Mouse (Mus musculus) left cerebral cortex, adult 2 months (tissue): ENCODE results near the gene Fgfr2. TPM values are rescaled to one million over a fixed set of nuclear protein-coding genes. Genes with fewer than 3 reads are reported as not detected.

Experiments
- DNase-seq, 2 experiments: peaks; one replicate each; pipeline ENCODE4 v3.0.0; 2021 to 2022; ENCODE audit warnings: low spot score in 2 of 2, mixed read lengths in 1 of 2; ENCODE audit errors: extremely low spot score in 1 of 2
- H3K27ac ChIP-seq: fragments of 200-600 bp; 2 replicates; pipeline ENCODE4 v1.8.1; 2022
- H3K4me3 ChIP-seq: fragments of 200-600 bp; 2 replicates; pipeline ENCODE4 v1.8.1; 2022
- CTCF ChIP-seq: fragments of 200-600 bp; IDR thresholded peaks from 2 replicates; pipeline ENCODE4 v1.8.1; 2022; ENCODE audit warnings: antibody characterized with exemption, mild to moderate bottlenecking, moderate library complexity
- intact Hi-C: fragments of 180-260 bp; cut with DNase I; formaldehyde crosslinking; loops from one replicate; pipeline ENCODE4 v1.15.1; 2025
- total RNA-seq, 2 experiments: library from RNA; stranded (reverse); gene quantifications; 2 replicates each; pipeline ENCODE4 v1.2.3; 2021

Gene Fgfr2
- total RNA-seq, 2 experiments from 2014 or later: 47.3 to 47.4 TPM

DNA sequence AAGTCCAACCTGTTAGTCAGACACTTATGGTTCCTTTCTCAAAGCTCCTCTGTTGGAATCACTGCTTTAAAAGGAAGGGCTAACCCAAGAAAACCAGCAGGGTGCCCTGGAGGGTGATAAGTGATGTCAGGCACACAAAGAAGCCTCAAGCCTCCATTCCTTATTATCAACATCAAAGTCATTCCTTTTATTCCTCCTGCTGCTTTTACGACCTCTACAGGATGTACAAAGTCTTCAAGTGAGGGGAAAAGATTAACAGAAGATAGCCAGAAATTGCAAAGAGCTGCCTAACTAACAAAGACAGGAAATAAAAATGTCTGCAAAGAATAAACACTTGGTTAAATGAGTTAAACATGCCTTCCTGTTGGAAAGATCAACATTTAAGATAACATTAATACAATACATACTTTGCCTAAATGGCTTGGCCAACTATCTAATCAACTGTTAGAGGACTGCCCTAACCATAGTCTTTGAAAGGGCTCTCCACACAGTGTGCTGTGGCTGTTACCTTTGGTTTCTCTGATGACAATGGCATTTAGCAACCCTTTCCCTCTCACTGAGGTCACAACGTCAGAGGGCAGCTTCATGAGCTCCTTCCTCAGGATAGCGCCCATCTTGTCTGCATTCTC, 563.9 kb downstream of the Fgfr2 start:
- no peak overlapping the region for H3K27ac ChIP-seq
- no peak for TF ChIP-seq CTCF
- intact Hi-C loops: no loop called here
- no peak overlapping the region for H3K4me3 ChIP-seq
- no peak for DNase-seq

DNA sequence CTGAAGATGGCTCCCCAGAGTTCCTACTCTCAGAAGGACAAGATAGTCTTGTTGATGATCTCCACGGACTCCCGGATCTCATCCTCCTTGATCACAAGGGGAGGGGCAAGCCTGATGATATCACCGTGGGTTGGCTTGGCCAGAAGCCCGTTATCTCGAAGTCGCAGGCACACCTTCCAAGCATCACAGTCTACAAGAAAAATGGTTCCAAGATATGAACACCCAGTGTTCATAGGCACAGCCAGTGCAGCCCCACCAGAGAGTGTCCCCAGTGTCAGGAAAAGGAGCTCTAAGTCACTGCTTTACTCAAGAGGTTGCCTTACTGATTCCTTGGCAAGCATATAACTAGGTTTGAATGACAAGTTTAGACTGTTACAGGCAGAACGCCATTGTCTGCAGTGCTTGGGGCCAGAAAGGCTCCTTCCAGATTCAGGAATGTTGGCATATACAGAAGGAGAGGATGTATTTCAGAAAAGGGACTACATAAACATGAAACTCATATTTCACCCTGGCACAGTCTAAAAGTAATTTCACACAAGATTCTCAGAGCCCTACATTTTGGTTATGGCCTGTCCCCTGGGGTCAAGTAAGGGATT, 564.9 kb downstream of the Fgfr2 start:
- no peak overlapping the region for H3K4me3 ChIP-seq
- TF ChIP-seq CTCF: no peak
- no peak for DNase-seq
- intact Hi-C loops: no loop called here
- no peak overlapping the region for H3K27ac ChIP-seq

DNA sequence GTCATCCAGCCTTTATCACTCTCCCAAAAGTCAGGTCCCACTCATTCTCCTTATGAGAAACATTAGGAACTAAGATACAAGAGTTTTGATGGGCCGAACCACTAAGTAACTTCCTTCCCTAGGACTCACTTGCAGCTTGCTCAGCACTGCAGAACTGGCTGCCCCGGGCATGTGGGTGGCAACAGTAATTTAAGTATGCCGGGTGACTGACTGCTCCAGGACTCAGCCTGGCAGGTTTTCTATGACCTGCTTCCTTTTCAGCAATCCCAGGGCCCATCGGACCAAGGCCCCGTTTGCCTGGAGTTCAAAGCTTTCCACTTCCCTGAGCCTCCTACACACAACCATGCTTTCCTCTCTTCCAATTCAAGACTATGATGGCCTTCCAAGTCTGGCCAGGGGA, 566.6 kb downstream of the Fgfr2 start:
- TF ChIP-seq CTCF: no peak
- intact Hi-C loops: no loop called here
- no peak for DNase-seq
- Histone ChIP-seq H3K27ac (no peak overlapping the region), H3K4me3 (no peak overlapping the region)

DNA sequence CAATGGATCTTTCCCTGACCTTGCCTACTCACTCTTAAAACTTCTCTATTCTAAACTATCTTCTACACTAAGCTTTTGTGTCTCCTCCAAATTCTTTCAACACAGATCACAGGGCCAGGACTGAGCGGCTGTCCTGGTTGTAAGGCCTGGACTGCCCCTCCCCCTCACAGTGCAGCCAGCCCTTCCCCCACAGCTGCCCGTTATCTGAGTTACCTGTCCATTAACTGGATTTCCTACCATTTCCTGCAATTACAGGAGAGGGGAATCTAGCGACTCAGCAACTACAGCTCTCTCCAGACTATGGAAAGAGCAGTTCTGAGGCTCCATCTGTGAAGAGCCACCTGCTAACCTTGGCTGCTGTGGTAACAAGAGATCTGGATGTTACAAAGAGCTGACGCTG, 567.2 kb downstream of the Fgfr2 start:
- TF ChIP-seq CTCF: no peak
- Histone ChIP-seq H3K4me3 (no peak overlapping the region), H3K27ac (no peak overlapping the region)
- intact Hi-C loops: no loop called here
- DNase-seq: no peak

DNA sequence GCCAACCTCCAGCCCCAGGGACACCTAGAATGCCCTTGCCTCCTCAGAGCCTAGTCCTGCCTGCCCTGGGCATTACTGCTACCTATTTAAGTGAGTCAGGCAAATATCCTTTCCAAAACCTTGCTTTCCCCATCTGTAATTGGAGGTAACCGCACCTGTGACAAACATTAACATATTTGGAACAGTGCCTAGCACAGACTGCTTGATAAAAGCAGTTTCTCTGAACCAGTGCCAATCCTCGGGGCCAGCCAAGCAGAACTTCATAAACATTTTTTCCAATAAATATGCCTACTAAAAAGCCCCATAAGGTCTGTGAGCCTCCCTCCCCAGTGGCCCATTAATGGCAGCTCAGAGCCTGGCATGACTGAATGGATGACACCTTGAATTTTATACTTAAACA, 569.1 kb downstream of the Fgfr2 start:
- TF ChIP-seq CTCF: no peak
- DNase-seq: no peak
- intact Hi-C loops: loop anchor here (5.0 kb wide), 1 partner anchor 237 kb away; the partner anchor contains the start of gene Chst15
- Histone ChIP-seq H3K4me3 (no peak overlapping the region), H3K27ac (no peak overlapping the region)

DNA sequence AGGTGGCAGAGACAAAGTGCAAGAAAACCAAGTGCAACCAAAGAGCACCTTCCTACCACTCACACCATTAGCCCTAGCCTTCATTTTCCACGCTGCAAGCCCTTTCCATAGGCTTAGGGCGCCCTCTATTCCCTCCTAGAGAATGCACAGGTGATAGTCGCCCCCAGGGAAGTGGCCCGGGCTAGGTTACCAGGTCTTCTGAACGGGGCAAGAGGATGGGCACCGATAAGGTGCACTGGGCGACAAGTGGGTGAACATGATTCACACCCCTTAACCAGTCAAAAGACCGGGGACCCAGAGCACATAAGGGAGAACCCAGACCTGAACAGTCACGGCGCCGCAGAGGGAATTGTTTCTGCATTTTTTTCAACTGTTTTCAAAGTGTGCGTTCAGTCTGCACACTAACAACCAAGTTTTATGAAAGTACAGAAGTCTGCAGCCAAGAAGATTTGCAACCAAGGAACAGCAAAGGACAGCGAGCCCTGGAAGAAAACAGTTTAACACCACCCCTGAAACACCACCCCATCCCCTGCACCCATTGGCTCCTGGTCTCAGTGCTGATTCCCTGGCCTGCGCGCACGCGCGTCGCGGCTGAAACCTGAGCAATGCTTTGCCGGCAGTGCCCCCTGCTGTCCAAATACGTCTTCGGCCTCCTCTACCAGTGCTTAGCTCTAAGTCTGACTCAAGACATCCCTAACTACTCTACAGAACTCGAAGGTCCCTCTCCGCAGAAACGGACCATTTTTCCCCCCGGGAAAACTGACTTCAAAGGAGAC, 571.6 kb downstream of the Fgfr2 start:
- peak overlapping the region; percentile 53 for H3K4me3 ChIP-seq
- peak; percentile 95 to 98 for DNase-seq
- TF ChIP-seq CTCF: peak; percentile 83
- intact Hi-C loops: loop anchor here (1.0 to 5.0 kb wide), 4 partner anchors 77 to 652 kb away; partner anchors contain the start of gene Chst15
- H3K27ac ChIP-seq: peak overlapping the region; percentile 84

DNA sequence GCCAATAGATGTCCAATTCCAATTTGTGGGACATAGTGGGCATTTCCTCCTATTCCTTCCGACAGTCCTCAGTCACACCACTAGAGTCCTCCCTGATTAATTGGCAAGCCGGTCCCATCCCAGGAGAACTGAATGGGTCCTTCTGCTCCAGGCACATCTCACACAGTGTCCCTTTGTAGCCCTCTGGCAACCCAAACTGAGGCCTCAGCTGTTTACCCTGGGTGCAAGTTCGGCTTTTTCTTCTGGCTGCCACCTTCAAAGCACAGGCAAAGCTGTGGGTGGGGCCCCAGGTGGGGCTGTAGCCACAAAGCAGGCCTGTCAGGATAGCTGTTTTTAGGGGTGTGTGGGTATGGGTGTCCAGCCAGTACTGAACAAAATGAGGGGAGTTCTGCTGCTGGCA, 576.0 kb downstream of the Fgfr2 start:
- H3K4me3 ChIP-seq: no peak overlapping the region
- intact Hi-C loops: no loop called here
- TF ChIP-seq CTCF: no peak
- DNase-seq: no peak
- no peak overlapping the region for H3K27ac ChIP-seq

DNA sequence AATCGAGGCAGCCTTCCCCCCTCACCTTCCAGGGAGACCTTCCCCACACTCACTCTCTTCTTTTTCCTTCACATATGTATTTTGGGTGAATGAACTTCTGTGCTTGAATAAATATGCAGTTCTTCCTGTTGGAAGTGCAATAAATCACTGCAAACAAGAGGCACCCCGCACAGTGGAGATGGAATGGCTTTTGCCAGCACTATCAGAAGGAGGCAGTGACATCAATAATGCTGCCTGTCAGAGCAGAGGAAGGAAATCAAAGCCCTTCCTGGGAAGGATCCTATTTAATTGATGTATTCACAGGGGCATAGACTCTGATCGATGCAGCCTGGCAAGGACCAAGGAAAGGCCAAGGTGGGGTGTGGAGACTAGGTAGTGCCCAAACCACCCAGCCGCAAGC, 580.7 kb downstream of the Fgfr2 start:
- no peak for TF ChIP-seq CTCF
- DNase-seq: no peak
- Histone ChIP-seq H3K4me3 (no peak overlapping the region), H3K27ac (no peak overlapping the region)
- intact Hi-C loops: no loop called here

DNA sequence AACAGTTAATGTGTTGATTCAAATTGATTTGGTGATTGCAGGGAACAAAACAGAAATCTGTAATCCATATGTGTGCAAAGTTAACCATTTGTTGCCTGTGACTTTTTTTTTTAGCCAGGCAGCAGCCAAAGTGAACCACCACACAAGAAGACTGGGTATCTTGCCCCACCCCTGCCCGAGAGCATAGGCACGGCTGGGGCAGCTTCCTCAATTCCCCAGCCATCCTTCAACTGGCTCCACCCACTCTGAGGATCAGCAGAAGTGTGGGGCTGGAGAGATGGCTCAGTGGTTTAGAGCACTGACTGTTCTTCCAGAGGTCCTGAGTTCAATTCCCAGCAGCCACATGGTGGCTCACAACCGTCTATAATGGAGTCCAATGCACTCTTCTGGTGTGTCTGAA, 581.6 kb downstream of the Fgfr2 start:
- no peak for DNase-seq
- intact Hi-C loops: no loop called here
- no peak overlapping the region for H3K27ac ChIP-seq
- no peak for TF ChIP-seq CTCF
- no peak overlapping the region for H3K4me3 ChIP-seq

DNA sequence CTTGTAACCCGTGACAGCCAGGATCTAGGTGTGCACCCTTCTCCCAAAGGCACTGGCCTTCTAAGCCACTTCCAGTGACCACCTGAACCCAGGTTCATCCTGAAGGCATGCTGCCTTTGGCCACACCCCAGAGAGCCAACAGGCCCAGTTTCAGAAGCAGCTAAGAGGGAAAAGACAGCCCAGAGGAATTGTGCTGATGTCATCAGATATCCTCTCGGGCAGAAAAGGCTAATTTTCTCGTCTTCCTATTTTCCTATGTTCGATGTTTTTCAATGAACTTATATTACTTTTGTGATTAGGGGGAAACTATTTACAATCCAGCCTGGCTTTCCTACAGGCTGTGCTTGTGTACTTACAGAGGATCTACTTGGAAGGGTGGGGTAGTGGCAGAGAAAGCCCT, 582.6 kb downstream of the Fgfr2 start:
- no peak for DNase-seq
- intact Hi-C loops: no loop called here
- Histone ChIP-seq H3K27ac (no peak overlapping the region), H3K4me3 (no peak overlapping the region)
- no peak for TF ChIP-seq CTCF

DNA sequence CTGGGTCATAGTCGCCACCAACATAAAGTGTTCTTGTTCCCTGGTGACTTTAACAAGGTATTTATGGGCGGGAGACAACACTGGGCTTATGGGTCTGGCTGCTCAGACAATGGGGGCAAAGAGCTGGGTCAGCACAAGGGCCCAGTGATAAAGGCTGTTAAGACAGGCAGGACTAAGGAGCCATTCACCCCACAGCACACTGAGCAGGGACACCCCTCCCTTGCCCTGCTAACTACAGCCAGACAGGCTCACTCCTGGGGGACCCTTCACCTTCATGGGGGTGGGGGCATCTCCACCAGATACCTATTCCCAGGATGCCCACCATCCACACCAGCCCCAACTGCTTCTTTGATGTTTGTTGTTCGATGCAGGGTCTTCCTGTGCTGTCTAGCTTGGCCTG, 593.9 kb downstream of the Fgfr2 start:
- DNase-seq: no peak

DNA sequence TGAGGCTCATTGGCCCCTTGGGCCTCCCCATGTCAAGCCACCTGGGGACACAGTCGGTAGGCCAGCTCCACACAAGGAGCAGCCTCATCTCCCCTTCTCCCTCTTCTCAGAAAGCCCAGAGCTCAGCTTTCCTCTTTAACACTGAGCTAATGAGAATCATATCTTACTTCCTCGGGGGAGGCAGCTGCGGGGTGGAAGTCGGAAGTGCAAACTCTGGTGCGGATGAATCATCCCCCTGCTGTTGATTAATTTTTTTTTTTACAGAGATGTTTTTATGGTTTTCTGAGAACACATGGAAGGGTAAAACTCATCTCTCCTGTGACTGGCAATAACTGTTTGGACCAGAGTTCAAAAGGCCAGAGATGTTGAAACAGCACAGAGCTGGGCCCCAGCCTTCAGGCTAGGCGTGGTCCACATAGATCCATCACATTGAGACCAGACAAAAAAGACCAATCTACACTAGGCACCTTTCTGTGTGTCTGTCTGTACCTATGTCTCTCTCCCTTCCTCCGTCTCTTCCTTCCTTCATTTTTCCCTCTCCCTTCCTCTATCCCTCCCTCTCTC, 609.6 kb downstream of the Fgfr2 start:
- intact Hi-C loops: no loop called here
- TF ChIP-seq CTCF: no peak
- Histone ChIP-seq H3K27ac (no peak overlapping the region), H3K4me3 (no peak overlapping the region)
- peak in 1 of 2 experiments; percentile 37 for DNase-seq

More for the DNA sequence above, 593.9 kb downstream of the Fgfr2 start:
- Histone ChIP-seq H3K4me3 (no peak overlapping the region), H3K27ac (no peak overlapping the region)
- intact Hi-C loops: no loop called here
- TF ChIP-seq CTCF: no peak
